ENCODE assay signal across 8 mouse cellular contexts in the genomic region with DNA sequence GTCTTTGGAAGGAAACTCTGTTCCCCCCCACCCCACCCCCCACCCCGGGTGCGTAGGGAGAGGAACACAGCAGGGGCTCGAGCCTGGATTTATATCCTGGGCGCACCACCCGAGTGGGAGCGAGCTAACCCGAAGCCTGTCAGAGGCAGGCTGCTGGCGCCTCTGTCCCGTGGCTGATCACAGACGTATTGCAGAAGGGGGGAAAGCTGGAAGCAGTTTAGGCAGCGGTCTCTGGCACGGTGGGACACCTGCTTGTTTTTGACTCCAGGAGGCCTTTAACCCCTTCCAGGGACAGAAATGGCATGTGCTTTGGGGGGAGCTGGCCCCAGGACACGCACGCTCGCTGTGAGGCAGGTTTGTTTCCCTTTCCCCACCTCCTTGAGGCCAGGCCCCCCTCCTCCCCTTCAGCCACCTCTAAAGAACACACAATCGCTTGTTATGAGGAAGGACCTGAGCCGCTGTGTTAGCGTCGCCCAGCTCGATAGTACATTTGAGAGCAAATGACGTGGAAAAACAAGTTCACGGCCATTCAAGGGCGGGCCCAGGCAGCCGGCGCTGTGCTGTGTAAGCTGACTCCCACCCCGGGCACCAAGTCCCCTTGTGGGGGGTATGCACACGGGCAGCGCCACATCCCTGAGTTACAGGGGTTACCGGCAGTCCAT. TPM values are rescaled to one million over a fixed set of nuclear protein-coding genes. Genes with fewer than 3 reads are reported as not detected.
DNase-seq lines count a peak whose midpoint lies in the region; ATAC-seq and TF ChIP-seq lines count a peak whose summit lies in the region.

No protein-coding gene starts in this region.

- WGBS in heart, postnatal 0 days, result 4% methylated on average over 29 of the region's 29 CpGs
- WGBS in limb, embryonic 15.5 days, result 1% methylated on average over 29 of the region's 29 CpGs

- ATAC-seq in heart, postnatal 0 days (ENCODE audit: insufficient read depth, low read depth), result peak; percentile 72
- ATAC-seq in limb, embryonic 15.5 days (ENCODE audit: insufficient number of reproducible peaks, low FRiP score, low TSS enrichment, low read depth), result peak; percentile 26; the same call in 1 of the 2 replicates

- no peaks in the 10 kb centered on the region for H3K9me3 ChIP-seq in heart, postnatal 0 days (replicated peaks; ENCODE audit: control insufficient read depth, low read length)
- no peaks in the 10 kb centered on the region for H3K9me3 ChIP-seq in limb, embryonic 15.5 days

- peak; percentile 17 for DNase-seq in kidney, adult 11 months
- DNase-seq in kidney, postnatal 25 days, result no peak
- peak; percentile 31 for DNase-seq in embryo, embryonic 9.5 days (ENCODE audit: extremely low spot score)
- DNase-seq in heart, postnatal 0 days (ENCODE audit: low spot score), result peak; percentile 39
- peak; percentile 57 for DNase-seq in neural tube, embryonic 10.5 days (ENCODE audit: extremely low spot score, low spot score)
- no peak for DNase-seq in cerebellum, postnatal 14 days
- no peak for DNase-seq in adipocyte (ENCODE audit: low spot score)

- 0 out of 2 replicates have a peak, but pooled peaks cover 4% of the 10 kb centered on the region for H3K27me3 ChIP-seq in heart, postnatal 0 days (ENCODE audit: control insufficient read depth, insufficient read depth, low read length)
- no peaks in the 10 kb centered on the region for H3K27me3 ChIP-seq in limb, embryonic 15.5 days

- H3K4me1 ChIP-seq in heart, postnatal 0 days (ENCODE audit: control insufficient read depth, insufficient read depth), result peaks cover 12% of the 10 kb centered on the region; the same call in 1 of the 2 replicates
- peaks cover 76% of the 10 kb centered on the region for H3K4me1 ChIP-seq in limb, embryonic 15.5 days

- TF ChIP-seq EP300 in heart, postnatal 0 days (IDR thresholded peaks at IDR 0.05; ENCODE audit: low read depth), result no peak

- no peaks in the 10 kb centered on the region for H3K36me3 ChIP-seq in heart, postnatal 0 days (replicated peaks; ENCODE audit: control insufficient read depth, insufficient read depth, low read length)
- no peaks in the 10 kb centered on the region for H3K36me3 ChIP-seq in limb, embryonic 15.5 days

- TF ChIP-seq CTCF in heart, postnatal 0 days (IDR thresholded peaks at IDR 0.05; ENCODE audit: low read depth), result no peak

- peak overlapping the region; percentile 60 for H3K4me2 ChIP-seq in heart, postnatal 0 days (ENCODE audit: low read depth, low read length)
- H3K4me2 ChIP-seq in limb, embryonic 15.5 days, result peak overlapping the region; percentile 55

- H3K4me3 ChIP-seq in heart, postnatal 0 days (ENCODE audit: low read depth, low read length), result peak overlapping the region; percentile 38
- H3K4me3 ChIP-seq in limb, embryonic 15.5 days, result peak overlapping the region; percentile 29

- H3K9ac ChIP-seq in heart, postnatal 0 days (replicated peaks; ENCODE audit: low read depth, low read length), result peak overlapping the region; percentile 50; the same call in 1 of the 2 replicates
- H3K9ac ChIP-seq in limb, embryonic 15.5 days, result 0 out of 2 replicates have a peak overlapping the region, but pooled peaks have one; percentile 26

- H3K27ac ChIP-seq in heart, postnatal 0 days (ENCODE audit: low read depth), result peak overlapping the region; percentile 26; the same call in 1 of the 2 replicates
- H3K27ac ChIP-seq in limb, embryonic 15.5 days, result peak overlapping the region; percentile 84

RNA-seq across cellular contexts. Expression of a gene that starts 2.9 kb away (rescaled TPM):
- total RNA-seq in heart, postnatal 0 days (2014; rRNA removed; ENCODE audit: low replicate concordance), result 0.76 and 2.7 TPM in 2 replicates
- polyA plus RNA-seq in heart, postnatal 0 days (2015; fragmentation: Nextera tagmentation; extraction: Ambion mirVana), result 1.6 and 1.7 TPM in 2 replicates
- 12.9 and 13.5 TPM in 2 replicates for polyA plus RNA-seq in limb, embryonic 15.5 days (2015; fragmentation: Nextera tagmentation; extraction: Ambion mirVana)

RNA-seq across cellular contexts. Expression of a gene that starts 31.6 kb away (rescaled TPM):
- total RNA-seq in heart, postnatal 0 days (2014; rRNA removed; ENCODE audit: low replicate concordance), result 20.3 and 42.6 TPM in 2 replicates
- polyA plus RNA-seq in heart, postnatal 0 days (2015; fragmentation: Nextera tagmentation; extraction: Ambion mirVana), result 69.3 and 72.5 TPM in 2 replicates
- 43.1 and 47.6 TPM in 2 replicates for polyA plus RNA-seq in limb, embryonic 15.5 days (2015; fragmentation: Nextera tagmentation; extraction: Ambion mirVana)

RNA-seq across cellular contexts. Expression of a gene that starts 38.8 kb away (rescaled TPM):
- total RNA-seq in heart, postnatal 0 days (2014; rRNA removed; ENCODE audit: low replicate concordance), result not detected in 2 replicates
- polyA plus RNA-seq in heart, postnatal 0 days (2015; fragmentation: Nextera tagmentation; extraction: Ambion mirVana), result 0.15 and 0.30 TPM in 2 replicates
- polyA plus RNA-seq in limb, embryonic 15.5 days (2015; fragmentation: Nextera tagmentation; extraction: Ambion mirVana), result 0.19 TPM in 1 of 2 replicates, not detected in the other

Comparison
In these comparisons a context has a peak if more than half of its experiments do, and no peak if none do; other contexts are left out.
1. DNase-seq: peak in kidney, adult 11 months (single experiment), embryo, embryonic 9.5 days (single experiment), heart, postnatal 0 days (single experiment) and neural tube, embryonic 10.5 days (single experiment); none in kidney, postnatal 25 days (0 of 2), cerebellum, postnatal 14 days (0 of 2) and adipocyte (single experiment).